Mouse (Mus musculus) limb, embryonic 14.5 days (tissue): ENCODE data around the gene Aqp9. TPM values are rescaled to one million over a fixed set of nuclear protein-coding genes. Genes with fewer than 3 reads are reported as not detected.

Source experiments
- ATAC-seq: fragments of 200-750 bp; cut with Nextera tagmentation; 2 replicates; pipeline ENCODE4 v1.8.0; 2017; ENCODE audit warnings: low read depth, moderate number of reproducible peaks, moderate TSS enrichment; ENCODE audit not compliant: low FRiP score
- DNase-seq: peaks from one replicate; pipeline ENCODE4 v3.0.0-alpha.2; 2015; ENCODE audit warnings: low spot score
- H3K27ac ChIP-seq: fragments of 300-500 bp; sonication (generic); replicated peaks from 2 replicates; pipeline ENCODE4 v1.5.1; 2014; ENCODE audit warnings: low read depth, mild to moderate bottlenecking, low read length, moderate library complexity, mixed read lengths
- H3K27me3 ChIP-seq: fragments of 300-500 bp; sonication (generic); 2 replicates; pipeline ENCODE4 v1.6.1; 2014; ENCODE audit warnings: low read length, mixed read lengths; ENCODE audit not compliant: control insufficient read depth, insufficient read depth
- H3K36me3 ChIP-seq: fragments of 300-500 bp; sonication (generic); 2 replicates; pipeline ENCODE4 v1.6.1; 2014; ENCODE audit warnings: mild to moderate bottlenecking, low read length, moderate library complexity, mixed read lengths; ENCODE audit not compliant: control insufficient read depth, insufficient read depth
- H3K4me1 ChIP-seq: fragments of 300-500 bp; sonication (generic); 2 replicates; pipeline ENCODE4 v1.6.1; 2014; ENCODE audit warnings: antibody characterized with exemption, low read length, mixed read lengths; ENCODE audit not compliant: control insufficient read depth, insufficient read depth
- H3K4me2 ChIP-seq: fragments of 300-500 bp; sonication (generic); replicated peaks from 2 replicates; pipeline ENCODE4 v1.6.1; 2014; ENCODE audit warnings: low read depth, mild to moderate bottlenecking, low read length, moderate library complexity; ENCODE audit not compliant: severe bottlenecking
- H3K4me3 ChIP-seq: fragments of 300-500 bp; sonication (generic); replicated peaks from 2 replicates; pipeline ENCODE4 v1.5.1; 2014; ENCODE audit warnings: low read length
- H3K9ac ChIP-seq: fragments of 300-500 bp; sonication (generic); 2 replicates; pipeline ENCODE4 v1.6.1; 2014; ENCODE audit warnings: mild to moderate bottlenecking, low read depth, low read length, moderate library complexity; ENCODE audit not compliant: severe bottlenecking
- H3K9me3 ChIP-seq: fragments of 300-500 bp; sonication (generic); 2 replicates; pipeline ENCODE4 v1.6.1; 2016; ENCODE audit warnings: low read length; ENCODE audit not compliant: control insufficient read depth
- POLR2A ChIP-seq: fragments of 200-500 bp; IDR thresholded peaks from 2 replicates; pipeline ENCODE4 v1.8.0; 2012; ENCODE audit warnings: inconsistent platforms, mild to moderate bottlenecking, moderate library complexity, borderline replicate concordance; ENCODE audit not compliant: insufficient read depth, insufficient read length; ENCODE audit errors: extremely low read depth
- WGBS: fragments of 180-500 bp; shearing (Covaris S2); extraction: QIAGEN DNeasy Blood & Tissue Kit; methylation state at CpG from one replicate; pipeline ENCODE4 v1.1.7; 2014; 5-methylcytosine and 5-hydroxymethylcytosine counted together
- polyA plus RNA-seq, 2 experiments: library from polyadenylated mRNA; depleted of rRNA in 1 of 2; stranded (reverse) in 1 of 2; unstranded in 1 of 2; fragments of >200 nt; fragmentation: Nextera tagmentation in 1 of 2; extraction: Ambion mirVana in 1 of 2; gene quantifications; 2 replicates each; pipeline versions ENCODE4 v1.2.1 to v1.2.3; 2012 to 2014

Gene Aqp9
- polyA plus RNA-seq, 2 experiments, result 0.49 to 1.1 TPM

- ATAC-seq (no peak), DNase-seq (peak; percentile 36)
- Histone ChIP-seq H3K9me3 (no peaks in the 10 kb centered on the region), H3K27ac (no peak overlapping the region), H3K27me3 (no peaks in the 10 kb centered on the region), H3K4me3 (no peak overlapping the region), H3K4me1 (0 out of 2 replicates have a peak, but pooled peaks cover 10% of the 10 kb centered on the region), H3K36me3 (no peaks in the 10 kb centered on the region), H3K4me2 (no peak overlapping the region), H3K9ac (no peak overlapping the region)
- 38% methylated on average over 2 of the region's 2 CpGs for WGBS
- TF ChIP-seq POLR2A, result no peak
Measured at GRCm38 (mm10) chr9:71167473-71168215, 838 bp downstream of the Aqp9 start.

GRCm38 (mm10) chr9:71166871-71167465 lies 1.5 kb downstream of the Aqp9 start:
- H3K4me2 ChIP-seq, result no peak overlapping the region
- DNase-seq, result peak; percentile 37
- no peak for ATAC-seq
- H3K27ac ChIP-seq, result no peak overlapping the region
- TF ChIP-seq POLR2A, result no peak
- no peak overlapping the region for H3K4me3 ChIP-seq
- no peak overlapping the region for H3K9ac ChIP-seq
- H3K4me1 ChIP-seq, result 0 out of 2 replicates have a peak, but pooled peaks cover 10% of the 10 kb centered on the region
- whole genome bisulfite sequencing, result 71% methylated on average over 5 of the region's 5 CpGs
- H3K36me3 ChIP-seq, result no peaks in the 10 kb centered on the region
- no peaks in the 10 kb centered on the region for H3K27me3 ChIP-seq
- no peaks in the 10 kb centered on the region for H3K9me3 ChIP-seq

- no peak for DNase-seq
- TF ChIP-seq POLR2A, result no peak
- no peak overlapping the region for H3K4me3 ChIP-seq
- WGBS, result 87% methylated on average over 5 of the region's 5 CpGs
- no peak for ATAC-seq
- no peaks in the 10 kb centered on the region for H3K36me3 ChIP-seq
- H3K4me2 ChIP-seq, result no peak overlapping the region
- H3K9ac ChIP-seq, result no peak overlapping the region
- 0 out of 2 replicates have a peak, but pooled peaks cover 10% of the 10 kb centered on the region for H3K4me1 ChIP-seq
- H3K9me3 ChIP-seq, result no peaks in the 10 kb centered on the region
- H3K27ac ChIP-seq, result no peak overlapping the region
- H3K27me3 ChIP-seq, result no peaks in the 10 kb centered on the region
Measured at GRCm38 (mm10) chr9:71166019-71166705, 2.3 kb downstream of the Aqp9 start.

GRCm38 (mm10) chr9:71165510-71165909 lies 3.0 kb downstream of the Aqp9 start:
- no peak for ATAC-seq
- no peak overlapping the region for H3K9ac ChIP-seq
- no peak overlapping the region for H3K27ac ChIP-seq

GRCm38 (mm10) chr9:71165061-71165460 lies 3.4 kb downstream of the Aqp9 start:
- H3K9me3 ChIP-seq, result no peaks in the 10 kb centered on the region
- no peak overlapping the region for H3K27ac ChIP-seq
- H3K4me2 ChIP-seq, result no peak overlapping the region
- 0 out of 2 replicates have a peak, but pooled peaks cover 10% of the 10 kb centered on the region for H3K4me1 ChIP-seq
- no peaks in the 10 kb centered on the region for H3K27me3 ChIP-seq
- DNase-seq (no peak), ATAC-seq (no peak)
- no peak overlapping the region for H3K4me3 ChIP-seq
- no peak for TF ChIP-seq POLR2A
- H3K36me3 ChIP-seq, result no peaks in the 10 kb centered on the region
- no peak overlapping the region for H3K9ac ChIP-seq
- 83% methylated on average over 6 of the region's 6 CpGs for WGBS

More at GRCm38 (mm10) chr9:71165510-71165909, 3.0 kb downstream of the Aqp9 start:
- 87% methylated on average over 2 of the region's 2 CpGs for WGBS
- Histone ChIP-seq H3K4me1 (0 out of 2 replicates have a peak, but pooled peaks cover 10% of the 10 kb centered on the region), H3K27me3 (no peaks in the 10 kb centered on the region), H3K4me3 (no peak overlapping the region), H3K36me3 (no peaks in the 10 kb centered on the region), H3K4me2 (no peak overlapping the region), H3K9me3 (no peaks in the 10 kb centered on the region)
- DNase-seq, result no peak
- TF ChIP-seq POLR2A, result no peak
